Mouse (Mus musculus): ENCODE data around the gene Prtg. TPM values are rescaled to one million over a fixed set of nuclear protein-coding genes. Genes with fewer than 3 reads are reported as not detected.

Gene Prtg
- polyA plus RNA-seq, 1 experiment from 2014 or later: 1.3 TPM

- no peaks in the 10 kb centered on the region; the same call in 1 of the 2 replicates for H3K4me1 ChIP-seq (ENCODE audit: insufficient read depth)
- no peak overlapping the region for H3K4me3 ChIP-seq (ENCODE audit: low read depth, low read length)
- no peak overlapping the region for H3K27ac ChIP-seq (ENCODE audit: low read depth)
- no peak for ATAC-seq (ENCODE audit: insufficient read depth)
- WGBS: 76% methylated on average over 15 of the region's 15 CpGs
- TF ChIP-seq CTCF (IDR thresholded peaks at IDR 0.05; ENCODE audit: low read depth): no peak
- no peak overlapping the region for H3K4me2 ChIP-seq
- no peaks in the 10 kb centered on the region for H3K36me3 ChIP-seq (ENCODE audit: insufficient read depth)
- no peaks in the 10 kb centered on the region for H3K27me3 ChIP-seq (ENCODE audit: insufficient read depth, low read length)
- H3K9me3 ChIP-seq (ENCODE audit: low read depth, low read length): no peaks in the 10 kb centered on the region
- DNase-seq: no peak
- no peak overlapping the region for H3K9ac ChIP-seq
Measured at GRCm38 (mm10) chr9:72839346-72839990, 32.8 kb downstream of the Prtg start.

DNA sequence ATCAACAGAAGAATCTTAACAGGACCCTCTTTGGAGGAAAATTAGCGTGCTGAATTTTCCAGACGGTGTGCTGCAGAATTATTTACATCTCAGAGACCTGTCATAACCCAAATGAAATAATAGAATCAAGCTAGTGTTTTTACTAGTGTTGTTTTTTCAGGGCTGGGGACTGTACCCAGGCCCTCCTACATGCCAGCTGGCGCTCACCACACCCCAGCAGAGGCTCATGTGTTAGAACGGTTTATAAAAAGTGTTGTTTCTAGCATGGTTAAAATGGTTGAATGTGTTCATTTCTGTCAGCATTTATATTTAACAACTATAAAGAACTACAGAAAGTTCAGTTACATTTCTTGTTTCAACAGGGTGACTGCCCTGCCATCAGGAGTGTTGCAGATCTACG, 37.8 kb downstream of the Prtg start:
- WGBS: 84% methylated on average over 5 of the region's 5 CpGs
- no peak overlapping the region for H3K4me2 ChIP-seq
- no peaks in the 10 kb centered on the region for H3K27me3 ChIP-seq (ENCODE audit: insufficient read depth, low read length)
- no peaks in the 10 kb centered on the region for H3K4me1 ChIP-seq (ENCODE audit: insufficient read depth)
- DNase-seq (no peak), ATAC-seq (ENCODE audit: insufficient read depth) (no peak)
- no peak overlapping the region for H3K27ac ChIP-seq (ENCODE audit: low read depth)
- no peak overlapping the region for H3K9ac ChIP-seq
- H3K36me3 ChIP-seq (ENCODE audit: insufficient read depth): no peaks in the 10 kb centered on the region
- TF ChIP-seq CTCF (IDR thresholded peaks at IDR 0.05; ENCODE audit: low read depth): no peak
- H3K9me3 ChIP-seq (ENCODE audit: low read depth, low read length): no peaks in the 10 kb centered on the region
- H3K4me3 ChIP-seq (ENCODE audit: low read depth, low read length): no peak overlapping the region

- no peaks in the 10 kb centered on the region for H3K9me3 ChIP-seq (ENCODE audit: low read depth, low read length)
- no peak overlapping the region for H3K9ac ChIP-seq
- no peak overlapping the region for H3K4me2 ChIP-seq
- DNase-seq (no peak), ATAC-seq (ENCODE audit: insufficient read depth) (no peak)
- no peak overlapping the region for H3K27ac ChIP-seq (ENCODE audit: low read depth)
- H3K36me3 ChIP-seq (ENCODE audit: insufficient read depth): no peaks in the 10 kb centered on the region
- WGBS: 79% methylated on average over 4 of the region's 4 CpGs
- no peak for TF ChIP-seq CTCF (IDR thresholded peaks at IDR 0.05; ENCODE audit: low read depth)
- H3K4me3 ChIP-seq (ENCODE audit: low read depth, low read length): no peak overlapping the region
- H3K4me1 ChIP-seq (ENCODE audit: insufficient read depth): no peaks in the 10 kb centered on the region
- H3K27me3 ChIP-seq (ENCODE audit: insufficient read depth, low read length): no peaks in the 10 kb centered on the region
Measured at GRCm38 (mm10) chr9:72846160-72846559, 39.5 kb downstream of the Prtg start.

GRCm38 (mm10) chr9:72851541-72851940, 44.9 kb downstream of the Prtg start:
- ATAC-seq (ENCODE audit: insufficient read depth) (no peak), DNase-seq (no peak)
- no peaks in the 10 kb centered on the region for H3K9me3 ChIP-seq (ENCODE audit: low read depth, low read length)
- no peaks in the 10 kb centered on the region; the same call in 1 of the 2 replicates for H3K4me1 ChIP-seq (ENCODE audit: insufficient read depth)
- 94% methylated on average over 10 of the region's 10 CpGs for WGBS
- no peak for TF ChIP-seq CTCF (IDR thresholded peaks at IDR 0.05; ENCODE audit: low read depth)
- H3K27ac ChIP-seq (ENCODE audit: low read depth): no peak overlapping the region
- no peaks in the 10 kb centered on the region for H3K27me3 ChIP-seq (ENCODE audit: insufficient read depth, low read length)
- no peak overlapping the region for H3K4me2 ChIP-seq
- H3K4me3 ChIP-seq (ENCODE audit: low read depth, low read length): no peak overlapping the region
- H3K36me3 ChIP-seq (ENCODE audit: insufficient read depth): no peaks in the 10 kb centered on the region
- H3K9ac ChIP-seq: no peak overlapping the region

- TF ChIP-seq CTCF (IDR thresholded peaks at IDR 0.05; ENCODE audit: low read depth): no peak
- Histone ChIP-seq H3K4me2 (no peak overlapping the region), H3K27ac (ENCODE audit: low read depth) (no peak overlapping the region), H3K9me3 (ENCODE audit: low read depth, low read length) (no peaks in the 10 kb centered on the region), H3K4me3 (ENCODE audit: low read depth, low read length) (no peak overlapping the region), H3K27me3 (ENCODE audit: insufficient read depth, low read length) (no peaks in the 10 kb centered on the region), H3K36me3 (ENCODE audit: insufficient read depth) (no peaks in the 10 kb centered on the region), H3K4me1 (ENCODE audit: insufficient read depth) (no peaks in the 10 kb centered on the region; the same call in 1 of the 2 replicates), H3K9ac (no peak overlapping the region)
- no peak for DNase-seq
- WGBS: 84% methylated on average over 5 of the region's 5 CpGs
- no peak for ATAC-seq (ENCODE audit: insufficient read depth)
Measured at GRCm38 (mm10) chr9:72851979-72852378, 45.3 kb downstream of the Prtg start.

GRCm38 (mm10) chr9:72853681-72854190, 47.1 kb downstream of the Prtg start:
- ATAC-seq (ENCODE audit: insufficient read depth) (no peak), DNase-seq (peak; percentile 64)
- Histone ChIP-seq H3K4me3 (ENCODE audit: low read depth, low read length) (no peak overlapping the region), H3K27me3 (ENCODE audit: insufficient read depth, low read length) (no peaks in the 10 kb centered on the region), H3K4me2 (peak overlapping the region; percentile 16; the same call in 1 of the 2 replicates), H3K9ac (no peak overlapping the region), H3K9me3 (ENCODE audit: low read depth, low read length) (no peaks in the 10 kb centered on the region), H3K4me1 (ENCODE audit: insufficient read depth) (no peaks in the 10 kb centered on the region; the same call in 1 of the 2 replicates), H3K27ac (ENCODE audit: low read depth) (no peak overlapping the region; the same call in 1 of the 2 replicates), H3K36me3 (ENCODE audit: insufficient read depth) (no peaks in the 10 kb centered on the region)
- 44% methylated on average over 13 of the region's 13 CpGs for WGBS
- no peak for TF ChIP-seq CTCF (IDR thresholded peaks at IDR 0.05; ENCODE audit: low read depth)

GRCm38 (mm10) chr9:72856721-72857120, 50.0 kb downstream of the Prtg start:
- no peak for ATAC-seq (ENCODE audit: insufficient read depth)
- H3K36me3 ChIP-seq (ENCODE audit: insufficient read depth): no peaks in the 10 kb centered on the region
- no peak overlapping the region for H3K27ac ChIP-seq (ENCODE audit: low read depth)
- no peak overlapping the region for H3K9ac ChIP-seq
- no peaks in the 10 kb centered on the region for H3K27me3 ChIP-seq (ENCODE audit: insufficient read depth, low read length)
- no peaks in the 10 kb centered on the region; the same call in 1 of the 2 replicates for H3K4me1 ChIP-seq (ENCODE audit: insufficient read depth)
- H3K9me3 ChIP-seq (ENCODE audit: low read depth, low read length): no peaks in the 10 kb centered on the region
- H3K4me2 ChIP-seq: no peak overlapping the region
- TF ChIP-seq CTCF (IDR thresholded peaks at IDR 0.05; ENCODE audit: low read depth): no peak
- H3K4me3 ChIP-seq (ENCODE audit: low read depth, low read length): no peak overlapping the region
- 93% methylated on average over 24 of the region's 24 CpGs for WGBS
- no peak for DNase-seq
